Mouse (Mus musculus) T-helper 1 cell (primary cell): ENCODE measurements around the gene Glt1d1.

Experiments
- in situ Hi-C: fragments of 300-600 bp; cut with MboI, MseI; formaldehyde crosslinking; loops from one replicate; pipeline ENCODE4 v1.15.1; 2025; ENCODE audit warnings: high pct_unique_total_duplicates

The Glt1d1 gene

GRCm38 (mm10) chr5:127632167-127633145 lies at the start of gene Glt1d1, which contains the start of gene Slc15a4:
Gene Glt1d1, plus strand, starts transcription at chr5:127632262.
Gene Slc15a4, minus strand, starts transcription at chr5:127632897.
- in situ Hi-C loops = no loop called here

- in situ Hi-C loops = no loop called here
These were observed 48.4 kb upstream of the Glt1d1 start for GRCm38 (mm10) chr5:127583658-127584057.

- in situ Hi-C loops = no loop called here
These were observed 44.2 kb upstream of the Glt1d1 start for GRCm38 (mm10) chr5:127587854-127588253.

- in situ Hi-C loops = no loop called here
These were observed 39.7 kb upstream of the Glt1d1 start for GRCm38 (mm10) chr5:127592406-127592805.

- in situ Hi-C loops = no loop called here
These were observed 39.2 kb upstream of the Glt1d1 start for GRCm38 (mm10) chr5:127592854-127593253.

GRCm38 (mm10) chr5:127595676-127596075 lies 36.4 kb upstream of the Glt1d1 start:
- in situ Hi-C loops = no loop called here

GRCm38 (mm10) chr5:127596862-127597261 lies 35.2 kb upstream of the Glt1d1 start:
- in situ Hi-C loops = no loop called here

GRCm38 (mm10) chr5:127602996-127603395 lies 29.1 kb upstream of the Glt1d1 start:
- in situ Hi-C loops = no loop called here

- in situ Hi-C loops = no loop called here
These were observed 24.6 kb upstream of the Glt1d1 start for GRCm38 (mm10) chr5:127607507-127607906.

- in situ Hi-C loops = no loop called here
These were observed 22.8 kb upstream of the Glt1d1 start for GRCm38 (mm10) chr5:127609191-127609714.

GRCm38 (mm10) chr5:127610787-127611509 lies 21.1 kb upstream of the Glt1d1 start:
- in situ Hi-C loops = loop anchor here (10.0 kb wide), 1 partner anchor 1394 kb away; the partner anchor contains the start of gene Stx2

- in situ Hi-C loops = loop anchor here (10.0 kb wide), 1 partner anchor 1393 kb away; the partner anchor contains the start of gene Stx2
These were observed 20.2 kb upstream of the Glt1d1 start for GRCm38 (mm10) chr5:127611881-127612280.

GRCm38 (mm10) chr5:127612397-127612796 lies 19.7 kb upstream of the Glt1d1 start:
- in situ Hi-C loops = loop anchor here (10.0 kb wide), 1 partner anchor 1392 kb away; the partner anchor contains the start of gene Stx2

- in situ Hi-C loops = loop anchor here (10.0 kb wide), 1 partner anchor 1389 kb away; the partner anchor contains the start of gene Stx2
These were observed 16.6 kb upstream of the Glt1d1 start for GRCm38 (mm10) chr5:127615459-127615858.

- in situ Hi-C loops = loop anchor here (10.0 kb wide), 1 partner anchor 1389 kb away; the partner anchor contains the start of gene Stx2
These were observed 15.9 kb upstream of the Glt1d1 start for GRCm38 (mm10) chr5:127616151-127616550.

- in situ Hi-C loops = loop anchor here (10.0 kb wide), 1 partner anchor 1388 kb away; the partner anchor contains the start of gene Stx2
These were observed 15.0 kb upstream of the Glt1d1 start for GRCm38 (mm10) chr5:127616884-127617635.

- in situ Hi-C loops = loop anchor here (10.0 kb wide), 1 partner anchor 1386 kb away; the partner anchor contains the start of gene Stx2
These were observed 13.2 kb upstream of the Glt1d1 start for GRCm38 (mm10) chr5:127618834-127619233.

- in situ Hi-C loops = no loop called here
These were observed 11.7 kb upstream of the Glt1d1 start for GRCm38 (mm10) chr5:127620371-127620770.

- in situ Hi-C loops = no loop called here
These were observed 11.0 kb upstream of the Glt1d1 start for GRCm38 (mm10) chr5:127621108-127621507.

- in situ Hi-C loops = no loop called here
These were observed 7.4 kb upstream of the Glt1d1 start for GRCm38 (mm10) chr5:127624427-127625213.
